Mouse (Mus musculus): Measurements from ENCODE around the gene Rabgap1l.

Rabgap1l gene

DNA sequence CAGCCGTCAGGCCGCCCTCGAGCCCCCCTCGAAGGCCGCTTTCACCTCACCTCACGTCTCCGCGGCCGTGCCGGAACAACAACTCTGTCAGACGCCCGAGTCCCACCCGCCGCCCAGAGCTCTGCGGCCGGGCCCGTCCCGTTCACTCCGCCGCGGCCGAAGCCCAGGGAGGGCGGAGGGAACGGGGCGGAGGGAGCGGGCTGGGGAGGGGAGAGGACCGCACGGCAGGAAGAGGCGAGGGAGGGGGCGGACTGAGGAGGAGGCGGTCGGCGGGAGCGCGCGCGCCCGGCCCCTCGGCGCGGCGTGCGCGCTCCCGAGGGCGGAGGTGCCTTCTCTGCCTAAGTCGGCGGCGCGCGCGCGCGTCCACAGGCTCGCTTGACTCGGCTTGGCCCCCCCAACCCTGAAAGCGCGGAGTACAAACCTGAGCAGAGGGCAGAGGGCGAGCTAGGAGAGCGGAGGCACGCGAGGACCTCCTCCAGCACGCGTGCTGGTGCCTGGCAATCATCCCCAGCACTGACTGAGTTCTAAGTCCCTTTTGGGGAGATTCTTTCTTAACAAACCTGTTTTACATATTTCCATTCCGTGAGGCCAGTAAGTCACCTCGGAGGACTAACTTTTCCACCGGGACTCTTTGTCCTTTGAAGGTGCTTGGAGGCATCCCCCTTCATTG lies at the start of gene Rabgap1l:
Gene Rabgap1l (minus strand): TSS at position 526 of the 670 bp plus-strand sequence.
- DNase-seq (ENCODE audit: low read depth): peak; percentile 84

DNA sequence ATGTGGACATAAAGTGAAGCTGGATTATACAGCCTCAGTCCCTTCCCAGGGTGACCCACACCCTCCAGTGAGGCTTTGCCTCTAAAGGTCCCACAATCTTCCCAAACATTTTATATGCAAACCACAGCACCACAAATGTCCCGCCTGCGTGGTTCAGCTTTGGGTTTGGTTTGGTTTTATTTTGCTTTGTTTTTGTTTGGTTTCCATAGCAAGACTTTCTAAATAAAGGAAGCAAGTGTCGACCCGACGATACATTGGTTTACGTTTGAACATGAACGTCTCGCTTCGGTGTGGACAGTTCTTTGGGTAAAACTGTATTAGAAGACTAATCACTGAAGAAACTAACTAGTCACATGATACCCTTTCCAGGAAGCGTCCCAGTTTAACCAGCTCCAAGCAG lies 49.6 kb upstream of the Rabgap1l start:
- peak; percentile 25 for DNase-seq (ENCODE audit: low read depth)

DNA sequence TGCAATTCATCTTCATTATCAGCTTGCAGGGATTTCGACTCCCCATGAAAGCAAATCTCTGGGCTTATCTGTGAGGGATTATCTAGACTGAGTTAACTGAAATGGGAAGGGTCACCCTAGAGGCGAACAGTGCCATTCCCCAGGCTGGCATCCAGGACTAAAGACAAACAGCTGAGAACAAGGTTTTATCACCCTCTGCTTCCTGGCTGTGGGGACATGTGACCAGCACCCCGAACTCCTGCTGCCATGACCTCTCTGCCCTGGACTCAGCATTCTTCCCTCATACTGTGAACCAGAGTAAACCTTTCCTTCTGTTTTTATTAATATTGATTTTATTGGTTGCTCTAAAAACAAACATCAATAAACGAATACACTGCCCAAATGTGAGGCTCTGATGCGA lies 47.6 kb upstream of the Rabgap1l start:
- no peak for DNase-seq (ENCODE audit: low read depth)

DNA sequence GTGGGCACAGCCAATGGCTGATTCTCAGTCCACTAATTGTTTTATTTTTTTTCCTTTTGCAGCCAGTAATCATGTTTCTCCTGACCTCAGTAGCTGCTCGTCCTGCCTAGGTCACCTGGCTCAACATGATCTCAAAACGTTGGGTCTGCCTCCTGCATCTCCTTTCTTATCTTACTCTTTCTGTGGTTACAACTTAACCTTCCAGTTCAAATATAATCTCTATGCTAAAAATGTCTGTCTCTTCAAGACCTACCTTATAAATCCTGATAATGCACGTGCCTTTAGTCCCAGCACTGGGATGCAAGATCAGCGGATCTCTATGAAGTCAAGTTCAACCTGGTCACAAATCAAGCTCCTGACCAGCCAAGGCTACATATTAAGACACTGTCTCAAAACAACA lies 46.1 kb upstream of the Rabgap1l start:
- DNase-seq (ENCODE audit: low read depth): no peak

- DNase-seq (ENCODE audit: low read depth): peak; percentile 20
These were observed 41.4 kb upstream of the Rabgap1l start for GRCm38 (mm10) chr1:160834446-160834845.

GRCm38 (mm10) chr1:160832267-160833021 lies 39.4 kb upstream of the Rabgap1l start:
- no peak for DNase-seq (ENCODE audit: low read depth)

- peak; percentile 46 for DNase-seq (ENCODE audit: low read depth)
These were observed 37.8 kb upstream of the Rabgap1l start for GRCm38 (mm10) chr1:160830608-160831498.

- DNase-seq (ENCODE audit: low read depth): no peak
These were observed 32.4 kb upstream of the Rabgap1l start for GRCm38 (mm10) chr1:160825441-160825856.

- DNase-seq (ENCODE audit: low read depth): no peak
These were observed 30.6 kb upstream of the Rabgap1l start for GRCm38 (mm10) chr1:160823638-160824037.

DNA sequence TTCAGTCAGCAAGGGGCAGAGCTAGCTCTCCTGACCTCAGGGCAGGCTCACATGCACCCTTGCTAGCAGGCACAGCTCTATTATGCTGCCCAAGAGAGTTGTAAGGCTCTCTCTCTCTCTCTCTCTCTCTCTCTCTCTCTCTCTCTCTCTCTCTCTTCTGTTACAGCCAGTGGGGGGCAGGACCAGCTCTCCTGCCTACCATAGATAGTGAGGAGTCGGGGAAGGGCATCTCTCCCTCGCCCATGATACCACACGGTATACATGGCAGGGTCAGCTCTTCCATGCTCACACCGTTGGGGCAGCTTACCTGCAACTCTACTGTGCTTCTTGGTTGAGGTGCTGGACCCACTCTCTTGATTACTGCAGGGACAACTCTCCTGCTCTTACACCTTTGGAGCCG lies 21.2 kb upstream of the Rabgap1l start:
- no peak for DNase-seq (ENCODE audit: low read depth)

DNA sequence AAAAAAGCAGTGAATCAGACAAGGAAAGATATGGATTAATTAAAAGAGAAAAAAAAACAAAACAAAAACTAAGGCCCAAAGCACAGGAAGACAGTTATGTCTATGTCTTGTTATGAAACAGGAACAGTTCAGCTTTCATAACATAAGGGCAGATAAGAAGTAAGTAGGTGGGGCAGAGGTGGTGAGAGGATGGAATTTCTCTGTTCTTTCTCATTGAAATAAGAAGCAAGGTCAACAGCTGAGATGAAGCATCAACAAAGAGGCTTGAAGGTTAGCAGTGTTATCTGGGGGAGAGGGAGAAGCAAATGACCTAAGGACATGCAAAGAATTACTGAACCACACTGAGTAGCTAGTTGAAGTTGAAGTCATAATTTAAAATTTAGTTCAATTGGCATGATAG lies 19.4 kb upstream of the Rabgap1l start:
- peak; percentile 49 for DNase-seq (ENCODE audit: low read depth)

- DNase-seq (ENCODE audit: low read depth): no peak
These were observed 18.9 kb upstream of the Rabgap1l start for GRCm38 (mm10) chr1:160811930-160812329.

DNA sequence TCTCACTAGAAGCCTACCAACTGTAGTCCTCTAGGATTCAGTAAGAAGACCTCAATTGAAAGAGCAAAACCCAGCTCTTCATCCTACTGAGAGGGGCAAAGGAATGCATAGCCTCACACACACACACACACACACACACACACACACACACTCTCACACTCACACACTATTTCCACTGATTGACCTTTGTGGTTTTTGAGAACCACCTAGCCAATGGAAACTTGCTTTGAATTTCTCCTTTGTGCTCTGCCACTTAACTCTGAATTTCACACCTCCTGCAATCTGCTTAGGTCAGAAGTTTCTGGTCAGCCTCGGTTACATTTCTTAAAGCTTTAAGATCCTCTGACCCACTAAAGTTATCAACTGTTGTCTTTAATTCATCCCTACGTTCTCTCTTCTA lies 12.3 kb upstream of the Rabgap1l start:
- DNase-seq (ENCODE audit: low read depth): no peak

DNA sequence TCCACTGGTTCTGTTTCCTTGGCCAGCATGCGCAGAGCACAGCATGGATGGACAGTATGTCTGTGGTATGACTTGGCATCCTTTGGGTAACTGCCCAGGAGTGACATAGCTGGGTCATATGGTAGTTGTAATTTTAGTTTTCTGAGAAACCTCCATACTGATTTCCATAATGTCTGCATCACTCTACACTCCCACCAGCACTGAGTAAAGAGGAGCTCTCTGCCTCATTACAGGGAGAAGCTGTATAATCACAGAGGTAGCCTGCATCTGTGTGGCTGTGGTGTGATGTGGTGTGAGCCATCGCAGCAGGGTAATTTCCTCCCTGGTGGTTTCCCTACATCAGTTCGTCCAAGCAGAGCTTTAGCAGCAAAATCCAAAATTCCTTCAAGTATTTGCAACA lies 7.0 kb upstream of the Rabgap1l start:
- DNase-seq (ENCODE audit: low read depth): no peak

- DNase-seq (ENCODE audit: low read depth): peak; percentile 77
These were observed 2.0 kb upstream of the Rabgap1l start for GRCm38 (mm10) chr1:160795016-160795415.

GRCm38 (mm10) chr1:160793791-160794757 lies 1.1 kb upstream of the Rabgap1l start:
- no peak for DNase-seq (ENCODE audit: low read depth)

DNA sequence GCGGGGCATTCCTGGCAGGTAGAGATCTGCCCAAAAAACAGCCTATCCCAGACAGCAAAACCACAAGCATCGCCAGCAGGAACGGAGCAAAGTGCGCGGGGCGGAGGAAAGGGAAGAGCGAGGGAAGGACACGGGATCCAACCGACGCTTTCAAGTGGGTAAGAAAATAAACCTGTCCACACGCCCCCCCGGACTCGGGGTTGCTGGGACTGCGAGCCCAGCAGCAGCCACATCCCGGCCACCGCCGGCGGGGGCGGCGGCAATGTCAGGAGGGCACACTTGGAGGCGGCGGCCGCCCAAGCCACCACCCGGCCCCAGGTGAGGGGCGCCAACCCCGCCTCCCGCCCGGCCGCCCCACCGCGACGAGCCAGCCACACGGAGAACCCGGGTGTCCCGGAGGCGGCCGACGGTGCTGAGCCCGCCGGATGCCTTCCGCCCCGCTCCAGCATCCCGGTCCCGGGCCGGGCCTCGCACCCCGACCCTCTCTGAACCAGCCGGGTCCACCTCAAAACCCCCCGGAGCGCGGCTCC lies 790 bp downstream of the Rabgap1l start:
- DNase-seq (ENCODE audit: low read depth): peak; percentile 48

DNA sequence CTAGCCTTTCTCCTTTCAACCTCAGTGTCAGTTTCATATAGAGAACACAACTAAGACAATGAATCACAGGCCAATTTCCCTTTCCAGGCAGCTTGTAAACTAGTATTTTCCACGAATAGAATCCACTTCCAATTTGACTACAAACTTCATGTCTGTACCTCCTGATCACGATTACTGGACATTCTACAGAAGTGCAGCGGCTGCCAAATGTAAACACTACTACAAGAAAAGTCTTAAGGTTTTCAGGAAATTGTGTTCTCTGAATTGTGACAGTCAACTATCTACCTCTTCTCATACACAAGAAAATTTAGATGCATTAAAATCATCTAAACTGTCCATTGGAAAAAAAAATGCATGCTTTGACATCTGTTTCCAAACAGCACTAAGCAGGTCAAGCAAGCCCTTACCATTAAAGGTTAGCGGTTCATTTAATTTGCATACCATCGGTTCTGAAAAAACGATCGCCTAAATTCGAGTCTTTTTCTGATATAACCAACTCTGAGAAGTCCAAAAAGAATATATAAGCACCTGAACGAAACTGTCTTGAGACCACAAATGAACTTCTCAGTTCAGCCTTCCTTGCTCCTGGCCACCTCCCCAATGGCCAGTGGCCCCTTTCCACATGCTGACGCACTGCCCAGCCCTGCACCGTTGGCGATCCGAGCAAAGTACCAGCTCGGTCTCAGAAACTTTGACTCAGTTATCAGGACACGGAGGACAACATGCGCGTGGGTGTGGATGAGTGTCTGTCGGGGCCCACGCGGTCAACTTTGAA lies 1.4 kb downstream of the Rabgap1l start:
- peak; percentile 62 for DNase-seq (ENCODE audit: low read depth)

DNA sequence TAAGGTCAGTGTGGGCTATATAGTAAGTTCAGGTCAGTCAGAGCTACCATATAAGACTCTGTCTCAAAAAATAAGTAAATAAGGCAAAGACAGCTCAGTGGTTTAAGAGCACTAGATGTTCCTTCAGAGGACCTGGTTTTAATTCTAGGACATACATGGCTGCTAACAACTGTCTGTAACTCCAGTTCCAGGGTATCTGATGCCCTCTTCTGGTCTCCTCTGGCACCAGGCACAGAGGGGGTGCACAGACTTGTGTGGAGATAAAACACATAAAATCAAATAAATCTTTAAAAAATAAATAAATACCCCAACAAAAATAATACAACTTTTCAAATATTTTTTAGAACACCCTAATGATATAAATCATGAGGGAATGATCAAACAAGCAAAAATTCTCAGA lies 2.4 kb downstream of the Rabgap1l start:
- peak; percentile 56 for DNase-seq (ENCODE audit: low read depth)

GRCm38 (mm10) chr1:160789876-160790275 lies 3.1 kb downstream of the Rabgap1l start:
- peak; percentile 26 for DNase-seq (ENCODE audit: low read depth)

Data from 416B (cell line).